Mouse (Mus musculus): ENCODE data around the gene Plekhg5. TPM values are rescaled to one million over a fixed set of nuclear protein-coding genes. Genes with fewer than 3 reads are reported as not detected.

The Plekhg5 gene
- total and polyA plus RNA-seq, 2 experiments from 2014 or later, result 12.8 to 18.6 TPM

DNA sequence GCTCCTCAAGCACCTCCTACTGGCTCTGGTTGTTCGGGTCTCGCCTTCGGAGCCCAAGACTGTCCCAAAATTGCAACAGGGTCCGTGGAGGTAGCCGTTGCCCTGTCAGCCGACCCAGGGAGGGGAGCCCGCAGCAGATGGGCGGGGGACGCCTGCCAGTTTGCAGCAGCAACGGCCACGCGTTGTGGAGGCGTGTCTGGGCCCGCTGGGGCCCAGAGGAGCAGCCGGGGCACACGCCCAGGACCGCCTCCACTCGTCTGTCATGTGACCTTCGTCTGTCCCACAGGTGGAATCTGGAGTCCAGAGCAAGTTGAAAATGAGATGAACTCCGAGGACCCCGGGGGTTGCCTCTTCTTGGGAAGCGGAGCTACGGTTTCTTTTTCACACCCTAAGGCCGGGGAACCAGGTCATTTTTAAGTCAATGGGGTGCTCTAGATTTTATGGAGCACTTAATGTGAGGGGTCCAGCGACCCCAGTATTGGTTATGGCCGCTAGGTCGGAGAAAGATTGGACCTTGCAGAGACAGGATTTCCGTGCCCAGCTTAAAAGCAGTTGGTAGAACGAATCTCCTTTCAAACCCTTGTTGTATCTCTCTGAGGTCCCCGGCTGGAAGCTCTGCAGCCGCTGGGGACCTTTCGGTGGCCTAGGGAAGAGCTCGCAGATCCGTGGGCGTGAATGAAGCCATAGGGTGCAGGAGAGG is 86.4 kb downstream of the Plekhg5 start, which contains the start of gene Hes2:
Gene Hes2, plus strand, starts transcription at position 283 of the 700 bp plus-strand sequence.
- Histone ChIP-seq H3K27ac (ENCODE audit: low read depth, low read length) (no peak within 1 kb of the TSS), H3K27me3 (ENCODE audit: insufficient read depth, low read length) (peaks cover 57% of the 10 kb centered on the region), H3K9ac (no peak within 1 kb of the TSS), H3K4me3 (ENCODE audit: low read depth, low read length) (peak within 1 kb of the TSS; percentile 9), H3K4me1 (ENCODE audit: insufficient read depth) (peaks cover 4% of the 10 kb centered on the region; the same call in 1 of the 2 replicates), H3K4me2 (ENCODE audit: low read depth) (peak within 1 kb of the TSS; percentile 27; the same call in 1 of the 2 replicates), H3K36me3 (ENCODE audit: insufficient read depth) (no peaks in the 10 kb centered on the region), H3K9me3 (ENCODE audit: low read length) (no peaks in the 10 kb centered on the region)
- ATAC-seq (no peak), DNase-seq (no peak)
- no peak for TF ChIP-seq CTCF (IDR thresholded peaks at IDR 0.05; ENCODE audit: low read depth)
- 6% methylated on average over 35 of the region's 35 CpGs for WGBS

DNA sequence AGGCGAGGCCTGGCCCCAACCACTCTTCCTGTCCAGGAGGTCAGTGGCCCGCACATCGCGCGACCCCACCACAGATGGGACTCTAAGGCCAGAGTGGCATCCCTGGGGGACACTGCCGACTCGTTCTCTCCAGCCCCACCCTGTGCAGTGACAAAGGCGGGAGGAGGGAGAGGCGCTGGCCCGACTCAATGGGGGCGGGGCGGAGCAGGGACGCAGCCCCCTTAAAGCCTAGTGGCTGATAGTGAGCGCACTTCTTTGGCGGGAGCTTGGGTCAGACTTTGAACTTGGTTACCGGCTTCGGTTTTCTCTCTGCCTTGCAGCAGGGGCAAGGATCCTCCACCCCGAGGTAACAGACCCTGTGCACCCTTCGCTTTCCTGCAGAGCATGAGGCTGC is 87.0 kb downstream of the Plekhg5 start:
- ATAC-seq, result no peak
- no peak for TF ChIP-seq CTCF (IDR thresholded peaks at IDR 0.05; ENCODE audit: low read depth)
- Histone ChIP-seq H3K9me3 (ENCODE audit: low read length) (no peaks in the 10 kb centered on the region), H3K27me3 (ENCODE audit: insufficient read depth, low read length) (peaks cover 52% of the 10 kb centered on the region), H3K9ac (no peak overlapping the region), H3K4me2 (ENCODE audit: low read depth) (peak overlapping the region; percentile 27; the same call in 1 of the 2 replicates), H3K36me3 (ENCODE audit: insufficient read depth) (no peaks in the 10 kb centered on the region), H3K4me1 (ENCODE audit: insufficient read depth) (peaks cover 4% of the 10 kb centered on the region; the same call in 1 of the 2 replicates), H3K27ac (ENCODE audit: low read depth, low read length) (no peak overlapping the region), H3K4me3 (ENCODE audit: low read depth, low read length) (peak overlapping the region; percentile 9)
- WGBS, result 4% methylated on average over 19 of the region's 19 CpGs
- DNase-seq, result no peak

- no peak for DNase-seq
- Histone ChIP-seq H3K9me3 (ENCODE audit: low read length) (no peaks in the 10 kb centered on the region), H3K9ac (no peak overlapping the region), H3K27me3 (ENCODE audit: insufficient read depth, low read length) (peaks cover 46% of the 10 kb centered on the region), H3K27ac (ENCODE audit: low read depth, low read length) (no peak overlapping the region), H3K36me3 (ENCODE audit: insufficient read depth) (no peaks in the 10 kb centered on the region), H3K4me3 (ENCODE audit: low read depth, low read length) (no peak overlapping the region), H3K4me2 (ENCODE audit: low read depth) (no peak overlapping the region), H3K4me1 (ENCODE audit: insufficient read depth) (peaks cover 4% of the 10 kb centered on the region; the same call in 1 of the 2 replicates)
- TF ChIP-seq CTCF (IDR thresholded peaks at IDR 0.05; ENCODE audit: low read depth), result no peak
- ATAC-seq, result no peak
- 42% methylated on average over 4 of the region's 4 CpGs for WGBS
Measured at GRCm38 (mm10) chr4:152160748-152161147, 88.5 kb downstream of the Plekhg5 start.

DNA sequence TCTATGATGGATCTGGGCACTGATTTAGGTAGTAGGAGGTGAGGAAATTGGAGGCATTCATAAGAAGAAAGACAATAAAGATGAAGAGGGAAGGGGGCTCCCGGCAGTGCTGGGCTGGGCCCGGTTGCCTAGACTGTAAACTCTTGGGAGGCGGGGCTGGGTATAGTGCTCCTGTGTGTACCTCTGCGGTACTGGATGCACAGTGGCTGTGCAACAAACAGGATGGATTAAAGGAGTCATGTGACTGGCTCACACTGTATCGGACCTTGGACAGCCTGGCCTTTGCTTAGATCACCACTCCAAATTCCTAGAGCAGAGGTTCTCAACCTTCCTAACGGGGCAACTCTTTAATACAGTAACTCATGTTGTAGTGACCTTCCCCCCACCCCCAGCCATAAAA is 89.3 kb downstream of the Plekhg5 start:
- H3K4me1 ChIP-seq (ENCODE audit: insufficient read depth), result peaks cover 4% of the 10 kb centered on the region; the same call in 1 of the 2 replicates
- no peak overlapping the region for H3K9ac ChIP-seq
- H3K27me3 ChIP-seq (ENCODE audit: insufficient read depth, low read length), result peaks cover 46% of the 10 kb centered on the region
- no peaks in the 10 kb centered on the region for H3K36me3 ChIP-seq (ENCODE audit: insufficient read depth)
- no peak for ATAC-seq
- 68% methylated on average over 6 of the region's 6 CpGs for WGBS
- H3K9me3 ChIP-seq (ENCODE audit: low read length), result no peaks in the 10 kb centered on the region
- H3K4me2 ChIP-seq (ENCODE audit: low read depth), result no peak overlapping the region
- H3K4me3 ChIP-seq (ENCODE audit: low read depth, low read length), result no peak overlapping the region
- H3K27ac ChIP-seq (ENCODE audit: low read depth, low read length), result no peak overlapping the region
- no peak for DNase-seq
- TF ChIP-seq CTCF (IDR thresholded peaks at IDR 0.05; ENCODE audit: low read depth), result no peak

DNA sequence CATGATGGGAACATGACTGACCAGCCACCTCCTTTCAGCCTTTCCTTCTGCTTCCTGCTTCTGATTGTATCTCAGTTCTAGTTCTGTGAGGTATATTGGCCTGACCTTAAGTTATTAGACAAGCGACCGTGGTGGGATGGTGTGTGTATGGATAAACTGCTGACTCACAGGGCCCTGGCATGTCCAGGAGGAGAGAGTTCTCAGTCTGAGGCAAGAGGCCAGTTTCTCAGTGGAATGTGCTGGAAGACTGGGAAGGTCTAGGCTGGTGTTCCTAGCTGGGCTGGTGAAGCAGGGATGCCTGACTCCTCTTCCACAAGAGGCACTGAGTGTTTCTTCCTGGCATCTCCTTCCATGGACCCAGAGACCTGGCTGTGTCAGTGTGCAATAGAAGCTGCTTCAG is 90.5 kb downstream of the Plekhg5 start:
- TF ChIP-seq CTCF (IDR thresholded peaks at IDR 0.05; ENCODE audit: low read depth), result no peak
- H3K27ac ChIP-seq (ENCODE audit: low read depth, low read length), result no peak overlapping the region
- peaks cover 39% of the 10 kb centered on the region for H3K27me3 ChIP-seq (ENCODE audit: insufficient read depth, low read length)
- no peaks in the 10 kb centered on the region for H3K36me3 ChIP-seq (ENCODE audit: insufficient read depth)
- DNase-seq (no peak), ATAC-seq (no peak)
- H3K9ac ChIP-seq, result no peak overlapping the region
- peaks cover 4% of the 10 kb centered on the region; the same call in 1 of the 2 replicates for H3K4me1 ChIP-seq (ENCODE audit: insufficient read depth)
- no peak overlapping the region for H3K4me3 ChIP-seq (ENCODE audit: low read depth, low read length)
- no peak overlapping the region for H3K4me2 ChIP-seq (ENCODE audit: low read depth)
- 90% methylated on average over 2 of the region's 2 CpGs for WGBS
- no peaks in the 10 kb centered on the region for H3K9me3 ChIP-seq (ENCODE audit: low read length)

Other genes with a start within 250 kb of the Plekhg5 start
- 87.4 and 89.6 TPM in 2 replicates for gene Camta1, start 210.6 kb upstream of the Plekhg5 start, total RNA-seq (2014; rRNA removed)
- 109 and 131 TPM in 2 replicates for gene Camta1, start 210.6 kb upstream of the Plekhg5 start, polyA plus RNA-seq (2015; fragmentation: Nextera tagmentation; extraction: Ambion mirVana)
- gene Dnajc11, start 138.8 kb upstream of the Plekhg5 start, total RNA-seq (2014; rRNA removed), result 72.2 and 75.2 TPM in 2 replicates
- 62.0 and 72.3 TPM in 2 replicates for gene Dnajc11, start 138.8 kb upstream of the Plekhg5 start, polyA plus RNA-seq (2015; fragmentation: Nextera tagmentation; extraction: Ambion mirVana)
- 19.7 and 22.3 TPM in 2 replicates for gene Thap3, start 83.5 kb upstream of the Plekhg5 start, total RNA-seq (2014; rRNA removed)
- 48.8 and 52.2 TPM in 2 replicates for gene Thap3, start 83.5 kb upstream of the Plekhg5 start, polyA plus RNA-seq (2015; fragmentation: Nextera tagmentation; extraction: Ambion mirVana)
- gene Phf13, start 76.2 kb upstream of the Plekhg5 start, total RNA-seq (2014; rRNA removed), result 15.7 and 17.1 TPM in 2 replicates
- gene Phf13, start 76.2 kb upstream of the Plekhg5 start, polyA plus RNA-seq (2015; fragmentation: Nextera tagmentation; extraction: Ambion mirVana), result 11.0 and 17.2 TPM in 2 replicates
- 5.0 and 8.1 TPM in 2 replicates for gene Klhl21, start 63.7 kb upstream of the Plekhg5 start, total RNA-seq (2014; rRNA removed)
- 2.6 and 3.4 TPM in 2 replicates for gene Klhl21, start 63.7 kb upstream of the Plekhg5 start, polyA plus RNA-seq (2015; fragmentation: Nextera tagmentation; extraction: Ambion mirVana)
- 10.5 and 10.9 TPM in 2 replicates for gene Zbtb48, start 44.8 kb upstream of the Plekhg5 start, total RNA-seq (2014; rRNA removed)
- 13.5 and 14.2 TPM in 2 replicates for gene Zbtb48, start 44.8 kb upstream of the Plekhg5 start, polyA plus RNA-seq (2015; fragmentation: Nextera tagmentation; extraction: Ambion mirVana)
- 0.54 and 1.00 TPM in 2 replicates for gene Tas1r1, start 33.9 kb upstream of the Plekhg5 start, total RNA-seq (2014; rRNA removed)
- 1.1 and 1.5 TPM in 2 replicates for gene Tas1r1, start 33.9 kb upstream of the Plekhg5 start, polyA plus RNA-seq (2015; fragmentation: Nextera tagmentation; extraction: Ambion mirVana)
- 26.9 and 31.8 TPM in 2 replicates for gene Nol9, start 33.2 kb upstream of the Plekhg5 start, total RNA-seq (2014; rRNA removed)
- 14.9 and 20.1 TPM in 2 replicates for gene Nol9, start 33.2 kb upstream of the Plekhg5 start, polyA plus RNA-seq (2015; fragmentation: Nextera tagmentation; extraction: Ambion mirVana)
- gene Tnfrsf25, start 43.4 kb downstream of the Plekhg5 start, total RNA-seq (2014; rRNA removed), result 1.4 TPM in 1 of 2 replicates, not detected in the other
- gene Tnfrsf25, start 43.4 kb downstream of the Plekhg5 start, polyA plus RNA-seq (2015; fragmentation: Nextera tagmentation; extraction: Ambion mirVana), result 0.19 and 0.30 TPM in 2 replicates
- gene Espn, start 79.9 kb downstream of the Plekhg5 start, total RNA-seq (2014; rRNA removed), result 0.08 and 0.71 TPM in 2 replicates
- 0.50 and 0.69 TPM in 2 replicates for gene Espn, start 79.9 kb downstream of the Plekhg5 start, polyA plus RNA-seq (2015; fragmentation: Nextera tagmentation; extraction: Ambion mirVana)
- not detected in 2 replicates for gene Hes2, start 86.4 kb downstream of the Plekhg5 start, total RNA-seq (2014; rRNA removed)
- gene Hes2, start 86.4 kb downstream of the Plekhg5 start, polyA plus RNA-seq (2015; fragmentation: Nextera tagmentation; extraction: Ambion mirVana), result not detected in 2 replicates
- gene Acot7, start 105.6 kb downstream of the Plekhg5 start, total RNA-seq (2014; rRNA removed), result 191 and 193 TPM in 2 replicates
- gene Acot7, start 105.6 kb downstream of the Plekhg5 start, polyA plus RNA-seq (2015; fragmentation: Nextera tagmentation; extraction: Ambion mirVana), result 411 and 466 TPM in 2 replicates
- 53.3 and 71.4 TPM in 2 replicates for gene Gpr153, start 201.7 kb downstream of the Plekhg5 start, total RNA-seq (2014; rRNA removed)
- gene Gpr153, start 201.7 kb downstream of the Plekhg5 start, polyA plus RNA-seq (2015; fragmentation: Nextera tagmentation; extraction: Ambion mirVana), result 8.2 and 11.4 TPM in 2 replicates
- 0.57 TPM in 1 of 2 replicates, not detected in the other for gene Hes3, start 219.2 kb downstream of the Plekhg5 start, total RNA-seq (2014; rRNA removed)
- gene Hes3, start 219.2 kb downstream of the Plekhg5 start, polyA plus RNA-seq (2015; fragmentation: Nextera tagmentation; extraction: Ambion mirVana), result 0.13 TPM in 1 of 2 replicates, not detected in the other
- gene Icmt, start 224.7 kb downstream of the Plekhg5 start, total RNA-seq (2014; rRNA removed), result 24.4 and 28.5 TPM in 2 replicates
- 9.8 and 12.7 TPM in 2 replicates for gene Icmt, start 224.7 kb downstream of the Plekhg5 start, polyA plus RNA-seq (2015; fragmentation: Nextera tagmentation; extraction: Ambion mirVana)
- gene Rnf207, start 246.5 kb downstream of the Plekhg5 start, total RNA-seq (2014; rRNA removed), result 2.6 and 4.4 TPM in 2 replicates
- 2.7 and 4.2 TPM in 2 replicates for gene Rnf207, start 246.5 kb downstream of the Plekhg5 start, polyA plus RNA-seq (2015; fragmentation: Nextera tagmentation; extraction: Ambion mirVana)